Mouse (Mus musculus) liver, embryonic 11.5 days (tissue): ENCODE results near the gene Epn2. TPM values are rescaled to one million over a fixed set of nuclear protein-coding genes. Genes with fewer than 3 reads are reported as not detected.

Source experiments
- ATAC-seq: fragments of 200-750 bp; cut with Nextera tagmentation; replicated peaks from 2 replicates; pipeline ENCODE4 v1.8.0; 2017; ENCODE audit warnings: moderate number of reproducible peaks, mild to moderate bottlenecking, moderate TSS enrichment, moderate library complexity; ENCODE audit not compliant: low FRiP score
- DNase-seq: peaks from one replicate; pipeline ENCODE4 v3.0.0-alpha.2; 2017; ENCODE audit warnings: low spot score
- H3K27ac ChIP-seq: fragments of 300-500 bp; sonication (generic); 2 replicates; pipeline ENCODE4 v1.5.1; 2014; ENCODE audit warnings: mild to moderate bottlenecking, low read depth, low read length, control low read depth
- H3K27me3 ChIP-seq: fragments of 300-500 bp; sonication (generic); replicated peaks from 2 replicates; pipeline ENCODE4 v1.6.1; 2014; ENCODE audit warnings: low read length, mixed read lengths; ENCODE audit not compliant: control insufficient read depth, insufficient read depth
- H3K36me3 ChIP-seq: fragments of 300-500 bp; sonication (generic); 2 replicates; pipeline ENCODE4 v1.6.1; 2014; ENCODE audit warnings: mild to moderate bottlenecking, low read length, moderate library complexity, mixed read lengths; ENCODE audit not compliant: control insufficient read depth, insufficient read depth
- H3K4me1 ChIP-seq: fragments of 300-500 bp; sonication (generic); replicated peaks from 2 replicates; pipeline ENCODE4 v1.6.1; 2014; ENCODE audit warnings: low read length, mixed read lengths; ENCODE audit not compliant: control insufficient read depth, insufficient read depth
- H3K4me2 ChIP-seq: fragments of 300-500 bp; sonication (generic); 2 replicates; pipeline ENCODE4 v1.6.1; 2014; ENCODE audit warnings: mild to moderate bottlenecking, control low read depth, moderate library complexity
- H3K4me3 ChIP-seq: fragments of 300-500 bp; sonication (generic); 2 replicates; pipeline ENCODE4 v1.5.1; 2014; ENCODE audit warnings: low read depth, low read length, control low read depth
- H3K9ac ChIP-seq: fragments of 300-500 bp; sonication (generic); 2 replicates; pipeline ENCODE4 v1.6.1; 2014; ENCODE audit warnings: low read depth, low read length, control low read depth
- H3K9me3 ChIP-seq: fragments of 300-500 bp; sonication (generic); 2 replicates; pipeline ENCODE4 v1.6.1; 2016; ENCODE audit warnings: low read length, inconsistent platforms, mixed read lengths; ENCODE audit not compliant: control insufficient read depth
- WGBS: fragments of 180-500 bp; shearing (Covaris S2); extraction: QIAGEN DNeasy Blood & Tissue Kit; methylation state at CpG from one replicate; pipeline ENCODE4 v1.1.7; 2014; 5-methylcytosine and 5-hydroxymethylcytosine counted together
- polyA plus RNA-seq: library from polyadenylated mRNA; unstranded; fragments of >200 nt; fragmentation: Nextera tagmentation; extraction: Ambion mirVana; gene quantifications from 2 replicates; pipeline ENCODE4 v1.2.1, GENCODE M21; 2014

The Epn2 gene
- polyA plus RNA-seq, 1 experiment from 2014 or later, result 9.2 TPM

DNA sequence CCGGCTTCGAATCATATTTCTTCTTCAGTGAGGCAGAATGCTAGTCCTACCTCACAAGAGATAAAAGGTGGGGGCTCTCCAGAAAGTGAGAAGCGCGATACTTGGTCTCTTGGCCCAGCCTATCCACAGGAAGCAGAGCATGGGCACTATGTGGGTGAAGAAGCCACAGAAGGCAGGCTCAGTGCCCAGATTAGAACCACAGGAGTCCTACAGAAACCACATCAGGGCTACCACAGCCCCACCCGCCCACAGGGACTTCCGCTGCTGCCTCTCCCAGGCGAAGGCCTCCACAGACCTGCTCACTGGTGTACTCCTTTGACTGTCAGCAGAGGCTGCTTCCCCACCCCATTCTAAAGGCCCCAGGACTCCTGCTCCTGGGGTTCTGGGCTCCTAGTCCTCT is 23.2 kb upstream of the Epn2 start:
- ATAC-seq (peak; percentile 45), DNase-seq (peak; percentile 56)
- Histone ChIP-seq H3K9ac (no peak overlapping the region), H3K27me3 (peaks cover 31% of the 10 kb centered on the region), H3K27ac (no peak overlapping the region), H3K4me3 (no peak overlapping the region), H3K36me3 (no peaks in the 10 kb centered on the region), H3K4me2 (no peak overlapping the region), H3K9me3 (no peaks in the 10 kb centered on the region; the same call in 1 of the 2 replicates), H3K4me1 (0 out of 2 replicates have a peak, but pooled peaks cover 2% of the 10 kb centered on the region)
- WGBS, result 39% methylated on average over 7 of the region's 7 CpGs

GRCm38 (mm10) chr11:61601465-61601864 is 22.0 kb upstream of the Epn2 start:
- Histone ChIP-seq H3K36me3 (no peaks in the 10 kb centered on the region), H3K4me3 (no peak overlapping the region), H3K27ac (no peak overlapping the region), H3K4me1 (0 out of 2 replicates have a peak, but pooled peaks cover 2% of the 10 kb centered on the region), H3K9ac (no peak overlapping the region), H3K27me3 (peaks cover 33% of the 10 kb centered on the region), H3K4me2 (no peak overlapping the region), H3K9me3 (no peaks in the 10 kb centered on the region; the same call in 1 of the 2 replicates)
- WGBS, result 53% methylated on average over 3 of the region's 3 CpGs
- DNase-seq (no peak), ATAC-seq (no peak)

GRCm38 (mm10) chr11:61598367-61598766 is 18.9 kb upstream of the Epn2 start:
- no peak for DNase-seq
- H3K4me2 ChIP-seq, result no peak overlapping the region
- no peak overlapping the region for H3K9ac ChIP-seq
- H3K9me3 ChIP-seq, result no peaks in the 10 kb centered on the region
- H3K27me3 ChIP-seq, result peaks cover 33% of the 10 kb centered on the region
- no peak overlapping the region for H3K27ac ChIP-seq
- 49% methylated on average over 6 of the region's 6 CpGs for WGBS
- H3K4me3 ChIP-seq, result no peak overlapping the region
- ATAC-seq, result no peak
- 0 out of 2 replicates have a peak, but pooled peaks cover 2% of the 10 kb centered on the region for H3K4me1 ChIP-seq
- H3K36me3 ChIP-seq, result no peaks in the 10 kb centered on the region

DNA sequence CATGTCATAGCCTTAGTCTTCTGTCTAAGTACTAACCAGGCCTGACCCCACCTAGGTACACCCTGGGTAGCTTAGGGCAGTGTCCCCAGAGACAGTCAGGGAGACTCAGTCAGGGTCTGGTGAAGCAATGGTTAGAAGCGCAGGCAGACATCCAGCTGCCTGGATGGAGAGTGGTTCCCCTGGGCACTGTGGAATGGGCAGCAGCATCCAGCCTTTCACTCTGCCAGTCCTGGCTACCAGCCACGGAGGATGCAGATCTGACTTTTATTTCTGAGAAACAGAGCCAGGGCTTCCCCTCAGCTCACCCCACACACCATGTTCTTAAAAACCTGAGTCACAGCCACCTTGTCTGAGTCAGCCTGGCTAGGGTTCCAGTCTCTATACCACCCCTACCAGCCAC is 18.0 kb upstream of the Epn2 start:
- WGBS, result 78% methylated on average over 2 of the region's 2 CpGs
- no peaks in the 10 kb centered on the region for H3K4me1 ChIP-seq
- no peak for ATAC-seq
- no peaks in the 10 kb centered on the region for H3K36me3 ChIP-seq
- peaks cover 33% of the 10 kb centered on the region for H3K27me3 ChIP-seq
- no peak overlapping the region for H3K4me2 ChIP-seq
- H3K27ac ChIP-seq, result no peak overlapping the region
- H3K9me3 ChIP-seq, result no peaks in the 10 kb centered on the region
- DNase-seq, result no peak
- no peak overlapping the region for H3K9ac ChIP-seq
- H3K4me3 ChIP-seq, result no peak overlapping the region

DNA sequence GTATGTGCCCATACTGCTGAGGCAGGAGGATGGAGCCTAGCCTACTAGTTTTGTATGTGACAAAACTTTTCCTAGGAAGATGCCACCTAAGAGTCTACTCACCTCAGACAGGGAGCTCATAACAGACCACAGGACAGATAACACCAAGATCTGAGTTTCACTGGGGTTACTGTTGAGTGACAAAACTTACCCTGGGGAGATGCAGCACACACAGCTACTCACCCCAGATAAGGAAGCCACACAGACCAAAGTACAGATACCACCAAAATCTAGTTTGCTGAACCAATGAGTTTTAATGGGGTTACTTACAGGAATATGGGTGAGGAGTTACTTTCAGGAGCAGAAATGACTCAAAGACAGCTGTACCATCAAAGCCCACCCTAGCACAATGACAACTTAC is 13.6 kb upstream of the Epn2 start:
- H3K27ac ChIP-seq, result no peak overlapping the region
- DNase-seq (no peak), ATAC-seq (no peak)

DNA sequence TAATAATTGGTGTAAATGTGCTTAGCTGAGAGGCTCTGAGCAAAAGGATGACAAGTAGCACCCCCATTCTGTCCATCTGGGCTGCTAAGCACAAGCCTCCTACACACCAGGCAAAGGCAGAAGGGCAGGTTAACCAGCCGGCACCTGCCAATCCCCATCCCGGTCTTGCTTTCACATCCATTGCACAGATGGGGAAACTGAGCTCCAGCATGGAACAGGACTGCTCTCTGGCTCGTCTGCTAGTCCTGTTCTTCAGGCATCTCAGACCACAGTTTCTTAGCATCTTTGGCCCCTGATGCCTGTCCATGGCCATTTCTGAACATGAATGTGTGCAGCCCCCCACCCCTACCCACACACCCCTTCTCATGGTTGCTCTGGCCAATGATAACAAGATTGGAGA is 12.6 kb upstream of the Epn2 start:
- no peaks in the 10 kb centered on the region for H3K9me3 ChIP-seq
- no peak overlapping the region for H3K27ac ChIP-seq
- DNase-seq (no peak), ATAC-seq (no peak)
- no peaks in the 10 kb centered on the region for H3K36me3 ChIP-seq
- H3K27me3 ChIP-seq, result peaks cover 19% of the 10 kb centered on the region
- H3K4me3 ChIP-seq, result no peak overlapping the region
- no peaks in the 10 kb centered on the region; the same call in 1 of the 2 replicates for H3K4me1 ChIP-seq
- 85% methylated on average over 3 of the region's 3 CpGs for WGBS
- no peak overlapping the region for H3K9ac ChIP-seq
- H3K4me2 ChIP-seq, result no peak overlapping the region

More for the DNA sequence above, 13.6 kb upstream of the Epn2 start:
- Histone ChIP-seq H3K4me2 (no peak overlapping the region), H3K4me1 (no peaks in the 10 kb centered on the region; the same call in 1 of the 2 replicates), H3K9ac (no peak overlapping the region), H3K4me3 (no peak overlapping the region), H3K36me3 (no peaks in the 10 kb centered on the region), H3K27me3 (peaks cover 22% of the 10 kb centered on the region), H3K9me3 (no peaks in the 10 kb centered on the region)

- WGBS, result 55% methylated on average over 7 of the region's 7 CpGs
- Histone ChIP-seq H3K27ac (no peak overlapping the region), H3K4me1 (no peaks in the 10 kb centered on the region; the same call in 1 of the 2 replicates), H3K36me3 (no peaks in the 10 kb centered on the region), H3K9ac (no peak overlapping the region), H3K4me3 (no peak overlapping the region), H3K27me3 (peaks cover 22% of the 10 kb centered on the region), H3K4me2 (no peak overlapping the region), H3K9me3 (no peaks in the 10 kb centered on the region)
- ATAC-seq, result no peak
- DNase-seq, result no peak
These were observed 11.2 kb upstream of the Epn2 start for GRCm38 (mm10) chr11:61590516-61591213.

- Histone ChIP-seq H3K4me3 (no peak overlapping the region), H3K4me1 (no peaks in the 10 kb centered on the region; the same call in 1 of the 2 replicates), H3K27ac (no peak overlapping the region), H3K9me3 (no peaks in the 10 kb centered on the region), H3K4me2 (no peak overlapping the region), H3K27me3 (peaks cover 14% of the 10 kb centered on the region), H3K36me3 (no peaks in the 10 kb centered on the region), H3K9ac (no peak overlapping the region)
- DNase-seq (no peak), ATAC-seq (no peak)
- 56% methylated on average over 4 of the region's 4 CpGs for WGBS
These were observed 5.9 kb upstream of the Epn2 start for GRCm38 (mm10) chr11:61585421-61585820.

- no peak for ATAC-seq
- DNase-seq, result no peak
- no peaks in the 10 kb centered on the region for H3K9me3 ChIP-seq
- H3K4me3 ChIP-seq, result no peak overlapping the region
- H3K9ac ChIP-seq, result no peak overlapping the region
- H3K4me1 ChIP-seq, result no peaks in the 10 kb centered on the region
- peaks cover 11% of the 10 kb centered on the region for H3K27me3 ChIP-seq
- H3K4me2 ChIP-seq, result no peak overlapping the region
- H3K36me3 ChIP-seq, result no peaks in the 10 kb centered on the region
- no peak overlapping the region for H3K27ac ChIP-seq
- WGBS, result 72% methylated on average over 4 of the region's 4 CpGs
These were observed 5.3 kb upstream of the Epn2 start for GRCm38 (mm10) chr11:61584830-61585229.
